Mouse (Mus musculus): ENCODE data around the gene Supv3l1. TPM values are rescaled to one million over a fixed set of nuclear protein-coding genes. Genes with fewer than 3 reads are reported as not detected.

The Supv3l1 gene
- 10 to 100 TPM; 25.6 to 26.5 TPM for polyA plus RNA-seq (2012; fragmentation: generic; extraction: Trizol)

GRCm38 (mm10) chr10:62449364-62450279 is at the start of gene Supv3l1, which contains the start of gene 4930507D05Rik:
Gene Supv3l1, minus strand, starts transcription at chr10:62449738.
Gene 4930507D05Rik, plus strand, starts transcription at chr10:62449489.

GRCm38 (mm10) chr10:62486618-62487415 is 37.3 kb upstream of the Supv3l1 start, which contains the start of gene Vps26a:
Gene Vps26a, minus strand, starts transcription at chr10:62486805.

GRCm38 (mm10) chr10:62422255-62422654 is 27.3 kb downstream of the Supv3l1 start, which contains the start of gene Hkdc1:
Gene Hkdc1, minus strand, starts transcription at chr10:62422491.

GRCm38 (mm10) chr10:62379808-62380207 is 69.7 kb downstream of the Supv3l1 start, which contains the start of gene Hk1:
Gene Hk1, minus strand, starts transcription at chr10:62379908.

Other genes starting within 250 kb of the Supv3l1 start
- 10 to 100 TPM; 14.8 to 54.7 TPM for gene Tspan15, start 218.5 kb downstream of the Supv3l1 start, polyA plus RNA-seq (2012; fragmentation: generic; extraction: Trizol)
- under 1 TPM; 0.33 to 0.65 TPM for gene Tacr2, start 197.3 kb downstream of the Supv3l1 start, polyA plus RNA-seq (2012; fragmentation: generic; extraction: Trizol)
- 100 to 1,000 TPM in 1 of 2 experiments, 10 to 100 TPM in 1; 73.6 to 115 TPM for gene Hk1, start 69.8 kb downstream of the Supv3l1 start, polyA plus RNA-seq (2012; fragmentation: generic; extraction: Trizol)
- under 1 TPM in 1 of 2 experiments, not detected in 1; 0.21 TPM for gene Hkdc1, start 27.2 kb downstream of the Supv3l1 start, polyA plus RNA-seq (2012; fragmentation: generic; extraction: Trizol)
- gene 4930507D05Rik, start 249 bp downstream of the Supv3l1 start, polyA plus RNA-seq (2012; fragmentation: generic; extraction: Trizol) = under 1 TPM; 0.15 to 0.20 TPM
- gene Vps26a, start 37.1 kb upstream of the Supv3l1 start, polyA plus RNA-seq (2012; fragmentation: generic; extraction: Trizol) = 10 to 100 TPM in 1 of 2 experiments, 1 to 10 TPM in 1; 2.9 to 21.0 TPM
- gene Srgn, start 77.7 kb upstream of the Supv3l1 start, polyA plus RNA-seq (2012; fragmentation: generic; extraction: Trizol) = under 1 TPM in 1 of 2 experiments, not detected in 1; 0.46 TPM
- 10 to 100 TPM; 10.4 to 47.4 TPM for gene Kif1bp, start 128.7 kb upstream of the Supv3l1 start, polyA plus RNA-seq (2012; fragmentation: generic; extraction: Trizol)
- gene Ddx21, start 152.5 kb upstream of the Supv3l1 start, polyA plus RNA-seq (2012; fragmentation: generic; extraction: Trizol) = 10 to 100 TPM in 1 of 2 experiments, 1 to 10 TPM in 1; 9.7 to 11.3 TPM
- gene Ddx50, start 201.5 kb upstream of the Supv3l1 start, polyA plus RNA-seq (2012; fragmentation: generic; extraction: Trizol) = 10 to 100 TPM in 1 of 2 experiments, 1 to 10 TPM in 1; 3.1 to 29.8 TPM

All from C3H10T1/2 (cell line).